Mouse (Mus musculus): ENCODE results near the gene Rabgap1l.
"Not testable (repeated sequence)": the region's sequence is repeated elsewhere in the genome, so short reads cannot be mapped to it uniquely, and the experiment has no call there.

The Rabgap1l gene

DNA sequence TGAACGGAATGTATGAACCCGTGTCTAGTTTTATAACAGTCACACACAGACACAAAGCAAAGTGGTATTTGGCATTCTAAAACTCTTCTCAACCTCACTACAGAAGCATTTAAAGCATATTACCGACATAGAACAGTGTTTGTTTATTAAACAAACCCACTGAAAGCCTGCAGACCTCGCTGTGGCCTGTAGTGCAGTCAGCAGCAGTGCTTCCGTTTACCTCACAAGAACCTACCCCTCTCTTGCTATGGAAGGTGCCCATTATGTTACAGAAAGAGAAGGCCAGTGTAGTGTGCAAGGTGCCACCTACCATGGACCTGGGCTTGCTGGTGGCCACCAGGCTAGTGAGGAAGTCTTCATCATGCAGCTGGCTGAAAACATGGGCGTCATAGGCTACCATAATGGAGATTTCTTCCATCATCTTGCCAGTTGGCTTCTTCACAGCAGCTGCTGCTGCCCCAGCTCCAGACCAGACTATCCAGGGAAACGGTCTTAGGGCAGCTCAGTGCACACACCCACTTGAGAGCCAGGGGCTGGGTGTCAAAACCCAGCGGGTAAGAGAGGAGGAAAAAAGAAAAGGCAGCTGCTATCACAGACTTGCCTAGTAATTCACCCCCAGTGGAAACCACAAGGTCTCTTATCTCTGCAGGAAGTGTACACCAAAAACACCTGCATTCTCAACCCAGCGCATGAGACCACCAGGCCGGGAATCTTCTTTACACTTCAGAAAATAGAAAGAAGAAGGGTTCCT lies 486.0 kb downstream of the Rabgap1l start:
- DNase-seq: no peak

DNA sequence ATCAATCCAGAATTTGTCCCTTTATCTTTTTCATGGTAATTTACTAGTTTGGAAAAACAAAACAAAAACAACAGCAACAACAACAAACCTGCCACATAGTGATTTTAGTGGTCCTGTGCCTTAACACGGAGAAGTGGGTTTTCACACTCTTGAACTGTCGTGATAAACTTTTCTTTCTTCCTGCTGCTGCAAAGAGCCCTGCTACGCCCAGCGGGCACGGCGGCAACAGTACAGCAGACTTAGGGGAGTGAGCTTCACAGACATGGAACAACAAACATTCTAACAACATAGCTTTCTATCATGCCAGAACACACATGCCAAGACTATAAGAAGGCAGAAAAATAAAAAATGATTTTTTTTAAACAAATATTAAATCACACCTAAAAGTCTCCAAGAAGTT lies 486.7 kb downstream of the Rabgap1l start:
- no peak for DNase-seq

DNA sequence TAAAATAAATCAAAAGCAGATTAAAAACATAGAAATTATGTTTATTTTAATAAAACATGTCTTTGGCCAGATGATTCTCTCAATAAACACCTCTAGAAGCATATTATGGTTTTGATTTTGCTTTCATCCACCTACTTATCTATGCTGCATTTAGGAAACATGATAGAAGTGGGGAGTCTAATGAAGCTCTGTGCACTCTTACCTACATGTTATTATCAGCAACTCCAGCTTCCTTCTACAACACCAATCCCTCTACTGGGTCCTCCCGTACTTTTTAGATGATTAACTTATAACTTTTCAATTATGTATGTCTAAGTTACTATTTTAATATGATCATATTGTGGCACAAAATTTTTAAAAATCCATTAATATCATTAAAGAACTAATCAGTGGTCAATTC lies 487.2 kb downstream of the Rabgap1l start:
- DNase-seq: no peak

DNA sequence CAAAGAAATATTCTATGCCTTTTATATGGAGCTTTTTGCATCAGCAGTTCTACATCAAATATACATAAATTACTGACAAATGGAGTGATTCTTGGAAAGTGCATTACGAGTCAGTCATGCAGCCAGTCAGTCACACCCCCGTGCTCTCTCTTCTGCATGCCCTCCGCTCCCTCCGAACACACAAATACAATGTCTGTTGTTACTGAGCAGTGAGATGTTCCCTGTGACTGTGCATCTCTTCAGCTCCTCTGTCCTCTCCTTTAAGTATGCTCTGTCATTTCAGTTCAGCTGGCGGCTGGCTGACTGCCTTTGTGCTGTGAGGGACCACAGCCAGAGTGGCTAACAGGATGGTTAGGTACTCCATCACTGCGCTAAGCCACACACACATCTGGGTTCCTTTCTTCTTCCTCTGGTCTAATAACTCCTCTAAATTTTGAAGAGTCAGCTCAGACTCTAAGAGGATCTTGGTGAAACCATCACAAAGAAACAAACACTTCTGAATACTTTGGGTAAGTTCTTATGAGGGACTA lies 488.0 kb downstream of the Rabgap1l start:
- DNase-seq: no peak

DNA sequence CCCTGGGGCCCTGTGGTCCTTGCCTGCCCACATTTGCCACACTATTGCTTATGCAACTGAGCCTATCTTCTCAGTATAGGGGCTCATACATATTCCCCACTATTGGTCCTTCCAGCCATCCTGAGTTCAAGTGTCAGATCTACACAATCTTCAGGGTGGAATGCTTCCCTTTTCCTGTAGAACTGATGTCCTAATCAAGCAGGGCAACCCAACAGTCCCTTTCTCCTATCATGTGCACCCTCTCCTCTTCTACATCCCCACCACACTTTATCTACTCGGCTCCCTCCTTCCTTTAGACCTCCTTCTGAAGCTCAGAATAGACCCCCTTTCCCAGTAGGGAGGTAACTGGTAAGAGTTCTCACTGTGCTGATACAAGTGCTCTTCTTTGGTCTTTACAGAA lies 490.7 kb downstream of the Rabgap1l start:
- no peak for DNase-seq

DNA sequence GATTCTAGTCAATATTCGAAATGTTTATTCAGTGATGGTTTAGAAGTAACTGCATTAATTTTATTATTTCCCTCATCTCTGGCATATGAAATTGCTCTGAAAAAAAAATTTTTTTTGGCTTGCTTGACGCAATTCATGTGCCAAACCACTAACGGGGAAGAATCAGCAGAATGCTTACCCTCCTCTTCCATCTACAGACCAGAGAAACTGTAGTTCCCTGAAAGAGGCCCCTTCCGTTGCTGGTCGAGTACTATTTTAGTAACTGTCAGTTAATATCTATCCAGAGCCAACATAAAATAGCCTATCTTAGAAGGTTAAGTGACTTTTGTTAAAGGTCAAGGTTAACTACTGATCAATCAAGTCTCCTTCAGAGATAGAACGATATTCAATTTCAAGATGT lies 491.9 kb downstream of the Rabgap1l start:
- no peak for DNase-seq

DNA sequence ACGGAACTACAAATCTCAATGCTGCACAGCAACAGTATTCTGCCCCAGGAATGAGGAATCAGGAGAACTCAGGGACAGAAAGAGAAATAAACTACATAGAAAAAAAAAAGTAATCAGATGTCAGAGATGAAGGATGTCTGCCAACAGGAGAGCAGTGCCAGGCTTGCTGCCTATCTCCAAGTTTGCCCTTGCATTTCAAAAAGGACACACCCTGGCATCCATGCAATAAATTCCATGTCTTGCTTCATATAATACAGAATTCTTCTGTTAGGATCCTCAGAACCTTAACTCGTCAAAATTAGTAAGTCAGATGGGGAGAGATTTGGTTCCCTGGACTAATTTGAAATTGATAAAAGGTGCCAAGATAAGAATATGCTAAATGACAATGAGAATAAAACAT lies 492.3 kb downstream of the Rabgap1l start:
- no peak for DNase-seq

DNA sequence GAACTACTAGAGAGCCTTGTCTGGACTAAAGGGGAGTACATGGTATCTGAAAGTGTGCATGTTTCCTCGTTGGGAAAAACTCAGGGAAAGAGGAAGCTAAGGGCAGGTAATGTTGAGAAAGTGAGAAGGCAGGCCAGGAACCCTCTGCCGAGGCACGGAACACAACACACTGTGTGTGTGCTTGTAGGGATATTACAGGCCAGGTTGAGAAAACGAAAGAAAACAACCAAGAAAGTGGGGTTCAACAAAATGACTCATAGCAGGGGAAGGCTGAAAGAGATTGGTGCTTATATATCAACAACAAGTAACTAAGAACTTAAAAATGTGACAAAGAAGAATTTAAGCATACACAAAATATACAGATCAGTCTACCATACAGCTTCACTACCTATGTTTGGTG lies 493.0 kb downstream of the Rabgap1l start:
- no peak for DNase-seq

DNA sequence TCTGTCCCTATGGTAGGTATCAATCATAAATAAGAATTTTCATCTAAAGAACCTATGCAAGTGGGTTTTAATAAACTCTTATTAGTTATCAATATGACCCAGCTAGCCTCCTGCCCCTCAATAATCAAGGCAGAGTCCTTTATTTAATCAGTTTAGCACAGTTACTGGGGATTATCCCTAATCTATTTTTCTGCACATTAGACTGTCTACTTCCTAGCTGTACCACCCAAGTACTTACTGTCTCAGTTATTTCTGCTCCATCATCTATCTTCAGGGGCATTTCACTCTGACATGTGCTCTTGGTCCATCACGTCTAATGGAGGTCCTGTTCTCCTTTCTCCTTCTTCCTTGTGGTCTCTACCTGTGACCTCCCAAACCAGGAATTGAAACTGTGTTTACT lies 494.1 kb downstream of the Rabgap1l start:
- DNase-seq: no peak

DNA sequence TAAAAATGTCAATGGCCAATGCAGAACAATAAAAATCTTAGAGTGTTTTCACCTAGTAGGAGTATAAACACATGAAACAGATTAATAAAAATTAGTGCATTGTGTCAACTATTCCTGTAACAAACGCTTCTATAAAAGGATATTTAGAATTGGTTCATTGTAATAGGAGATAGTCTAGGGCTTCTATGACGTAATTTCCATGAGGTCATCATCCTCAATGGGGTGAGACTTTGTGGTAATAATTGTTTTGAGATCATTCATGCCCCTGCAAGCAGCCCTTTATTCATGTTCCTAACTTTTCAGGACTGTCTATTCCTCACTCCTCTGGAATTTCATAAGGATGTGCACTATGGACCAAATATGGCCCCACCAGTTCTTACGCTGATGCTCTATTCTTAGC lies 495.3 kb downstream of the Rabgap1l start:
- no peak for DNase-seq

DNA sequence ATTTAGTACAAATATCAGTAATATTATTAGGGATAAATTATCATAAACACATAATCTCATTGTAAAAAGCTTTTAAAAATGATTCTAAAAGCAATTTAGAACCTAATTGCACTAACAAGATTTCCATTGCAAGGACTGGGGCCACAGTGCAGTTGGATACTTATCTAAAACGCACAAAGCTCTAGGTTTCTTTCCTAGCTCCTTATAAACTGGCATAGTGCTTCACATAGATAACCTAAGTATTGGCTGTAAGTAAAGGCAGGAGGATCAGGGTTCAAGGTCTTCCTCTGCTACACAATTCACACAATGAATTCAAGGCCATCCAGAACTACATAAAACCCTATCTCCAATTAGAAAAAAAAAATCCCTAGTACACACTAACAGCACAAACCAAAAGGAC lies 497.7 kb downstream of the Rabgap1l start:
- no peak for DNase-seq

DNA sequence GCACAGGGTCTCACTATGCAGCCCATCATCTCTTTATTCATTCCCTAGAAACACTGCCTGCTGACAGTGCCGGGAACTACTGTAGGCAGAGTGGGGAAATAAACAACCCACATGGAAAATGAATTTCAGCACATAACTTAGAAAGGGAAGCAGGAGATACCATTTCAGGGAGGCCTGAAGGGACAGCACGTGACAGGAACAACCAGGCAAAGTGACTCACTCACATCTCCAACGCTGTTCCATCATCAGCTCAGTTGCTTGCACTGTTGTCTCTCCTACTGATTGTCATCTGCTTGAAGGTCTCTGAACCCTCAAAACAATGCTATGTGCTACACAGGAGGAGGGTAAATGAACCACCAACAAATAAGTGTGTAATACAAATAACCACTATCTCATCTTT lies 499.5 kb downstream of the Rabgap1l start:
- no peak for DNase-seq

DNA sequence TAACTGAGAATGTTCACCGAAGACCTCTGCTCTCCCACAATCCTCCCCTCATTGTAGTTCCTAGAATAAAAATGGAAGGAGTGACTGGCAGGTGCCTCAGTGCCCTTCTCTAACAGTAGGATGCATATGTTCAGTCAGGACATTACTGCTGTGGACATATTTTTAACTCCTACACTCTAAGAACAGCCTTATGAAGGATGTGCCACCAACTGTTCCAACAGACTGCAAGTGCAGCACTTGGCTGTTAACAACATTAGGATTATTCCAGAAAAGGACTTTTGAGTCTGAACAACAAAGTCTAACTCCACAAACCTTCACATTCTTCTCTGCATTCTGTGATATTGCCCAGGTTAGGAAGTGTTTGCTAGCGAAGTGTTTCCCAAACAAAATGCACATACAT lies 501.0 kb downstream of the Rabgap1l start:
- DNase-seq: no peak

DNA sequence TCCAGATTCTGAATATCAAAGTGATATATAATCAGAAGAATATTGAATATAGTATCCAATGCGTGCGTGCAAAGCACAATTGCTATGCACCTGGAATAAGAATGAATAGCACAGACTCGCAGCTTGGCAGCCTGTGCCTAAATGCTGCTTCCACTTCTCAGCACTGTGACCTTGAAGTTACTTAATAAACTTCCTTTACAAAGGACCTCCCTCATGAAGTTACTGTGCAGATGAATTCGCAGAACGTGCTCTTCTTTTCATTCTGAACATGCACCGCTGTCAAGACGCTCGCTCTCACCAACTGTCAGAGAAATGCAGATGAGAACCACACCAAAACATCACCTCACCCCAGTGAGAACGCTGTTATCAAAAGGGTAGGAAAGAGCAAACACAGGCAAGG lies 502.8 kb downstream of the Rabgap1l start:
- no peak for DNase-seq

DNA sequence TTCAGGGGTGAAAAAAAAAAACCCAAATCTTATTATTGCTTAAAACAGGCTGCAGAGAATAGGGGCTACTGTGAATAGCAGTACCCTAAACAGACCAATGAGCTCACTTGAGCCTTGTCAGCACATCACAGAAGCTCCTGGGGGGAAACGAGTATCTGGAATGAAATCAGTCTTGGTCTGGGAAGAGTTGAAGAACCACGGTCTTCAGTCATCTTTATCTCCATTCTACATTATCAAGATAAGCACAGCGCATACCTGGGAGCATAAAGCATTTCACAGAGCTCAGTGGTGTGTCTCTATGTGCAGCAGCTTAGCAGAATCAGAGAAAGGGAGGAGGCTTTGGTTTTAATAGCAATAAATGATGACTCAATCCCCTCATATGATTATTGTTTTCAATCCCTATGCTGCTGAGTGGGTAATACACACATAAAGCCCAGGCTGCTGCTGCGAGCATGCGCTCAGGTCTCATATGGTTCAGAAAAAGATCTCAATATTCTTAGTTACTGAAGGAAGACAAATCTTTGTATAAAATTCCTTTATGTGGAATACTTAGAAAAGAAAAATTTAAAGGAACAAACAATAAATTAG lies 505.9 kb downstream of the Rabgap1l start:
- DNase-seq: no peak

DNA sequence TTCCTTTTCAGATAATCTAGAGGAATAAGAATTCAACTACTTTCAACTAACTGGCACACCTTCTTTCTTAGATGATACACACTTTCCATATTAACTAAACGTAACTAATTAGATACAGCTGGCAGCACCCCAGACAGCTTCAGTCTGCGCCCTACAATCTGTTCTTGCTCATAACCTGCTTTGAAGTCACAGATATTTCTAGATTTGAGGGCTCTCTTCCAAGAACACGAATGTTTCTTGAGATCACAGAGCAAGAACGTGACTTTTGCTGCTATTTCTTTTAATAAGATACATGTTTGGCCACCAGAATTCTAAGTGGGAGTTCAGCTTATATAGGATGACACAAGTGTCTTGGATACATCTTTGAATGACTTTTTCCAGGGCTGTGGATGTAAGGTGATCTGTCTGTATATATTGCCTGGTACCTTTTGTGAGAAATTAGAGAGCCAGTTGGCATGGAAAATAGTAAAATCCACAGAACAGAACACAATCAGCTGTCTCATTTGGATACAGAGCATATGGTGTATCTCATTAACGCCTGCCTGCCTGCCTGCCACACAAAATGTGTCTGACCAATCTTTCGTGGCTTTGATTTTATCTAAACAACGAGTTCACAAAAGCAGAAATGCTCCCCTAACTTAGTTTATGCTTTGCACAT lies 506.5 kb downstream of the Rabgap1l start:
- DNase-seq: no peak

DNA sequence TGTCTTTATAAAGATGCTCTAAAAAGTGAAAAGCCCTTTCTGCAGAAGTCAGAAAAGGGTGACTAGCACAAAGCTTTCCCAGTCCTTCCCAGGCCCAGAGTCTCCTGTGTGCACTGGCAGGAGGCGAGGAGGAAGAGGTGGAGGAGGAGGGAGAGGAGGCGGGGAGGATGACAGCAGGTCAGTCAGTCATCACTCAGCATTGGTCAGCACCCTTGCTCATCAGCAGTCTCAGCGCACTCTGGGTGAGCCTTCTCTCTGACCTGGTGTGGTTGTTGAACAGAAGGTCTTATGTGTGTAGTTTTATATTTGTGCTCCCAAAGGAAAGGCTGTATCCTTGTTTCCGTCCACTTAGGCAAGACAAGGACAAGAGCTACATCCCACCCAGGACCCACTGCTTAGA lies 508.8 kb downstream of the Rabgap1l start:
- no peak for DNase-seq

DNA sequence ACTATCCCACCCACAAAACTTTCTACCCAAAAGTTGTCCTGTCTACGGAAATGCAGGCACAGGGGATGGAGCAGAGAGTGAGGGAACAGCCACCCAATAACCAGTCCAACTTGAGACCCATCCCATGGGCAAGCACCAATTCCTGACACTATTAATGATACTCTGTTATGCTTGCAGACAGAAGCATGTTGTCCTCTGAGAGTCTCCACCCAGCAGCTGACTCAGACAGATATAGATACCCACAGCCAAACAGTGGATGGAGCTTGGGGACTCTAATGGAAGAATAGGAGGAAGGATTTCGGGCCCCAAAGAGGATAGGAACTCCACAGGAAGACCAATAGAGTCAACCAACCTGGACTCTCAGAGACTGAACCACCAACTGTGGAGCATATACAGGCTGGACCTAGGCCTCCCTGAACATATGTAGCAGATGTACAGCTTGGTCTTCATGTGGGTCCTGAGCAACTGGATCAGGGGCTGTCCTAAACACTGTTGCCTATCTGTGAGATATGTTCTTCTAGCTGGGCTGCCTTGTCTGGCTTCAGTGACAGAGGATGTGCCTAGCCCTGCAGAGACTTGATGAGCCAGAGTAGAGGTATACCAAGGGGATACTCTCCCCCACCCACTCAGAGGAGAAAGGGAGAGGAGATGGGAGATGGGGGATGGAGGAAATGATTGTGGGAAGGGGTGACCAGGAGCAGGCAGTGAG lies 510.7 kb downstream of the Rabgap1l start:
- not testable (repeated sequence) for DNase-seq

DNA sequence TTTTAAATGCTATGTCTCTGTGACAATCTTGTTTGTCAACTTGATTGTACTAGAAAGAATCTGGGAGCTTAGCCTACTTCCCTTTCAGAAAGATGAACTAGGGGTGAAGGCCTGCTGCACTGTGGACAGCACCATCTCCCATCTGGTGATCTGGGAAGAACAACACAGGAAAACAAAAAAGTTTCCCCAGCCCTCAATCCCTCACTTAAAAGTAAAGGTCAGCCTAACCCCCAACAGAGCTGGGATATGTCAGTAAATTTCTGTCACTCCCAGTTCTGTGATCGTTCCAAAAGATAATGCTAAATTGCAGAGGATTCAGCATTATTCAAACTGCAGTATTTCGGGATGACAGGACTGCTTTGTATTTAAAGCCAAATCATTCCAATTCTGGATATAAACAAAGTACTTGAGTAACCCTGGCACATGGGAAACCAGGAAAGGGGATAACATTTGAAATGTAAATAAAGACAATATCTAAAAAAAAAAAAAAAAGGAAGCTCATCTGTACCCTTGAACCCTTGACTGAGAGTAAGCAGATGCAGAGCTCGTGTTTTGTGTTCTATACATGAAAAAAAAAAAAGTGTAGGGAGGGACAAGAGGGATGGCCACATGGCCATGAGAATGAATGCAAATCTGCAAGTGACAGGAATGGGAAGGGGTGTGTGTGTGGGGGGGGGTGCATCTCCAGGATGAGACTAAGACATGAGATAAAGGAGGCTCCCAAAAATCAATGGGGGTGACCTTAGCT lies 511.5 kb downstream of the Rabgap1l start:
- no peak for DNase-seq

DNA sequence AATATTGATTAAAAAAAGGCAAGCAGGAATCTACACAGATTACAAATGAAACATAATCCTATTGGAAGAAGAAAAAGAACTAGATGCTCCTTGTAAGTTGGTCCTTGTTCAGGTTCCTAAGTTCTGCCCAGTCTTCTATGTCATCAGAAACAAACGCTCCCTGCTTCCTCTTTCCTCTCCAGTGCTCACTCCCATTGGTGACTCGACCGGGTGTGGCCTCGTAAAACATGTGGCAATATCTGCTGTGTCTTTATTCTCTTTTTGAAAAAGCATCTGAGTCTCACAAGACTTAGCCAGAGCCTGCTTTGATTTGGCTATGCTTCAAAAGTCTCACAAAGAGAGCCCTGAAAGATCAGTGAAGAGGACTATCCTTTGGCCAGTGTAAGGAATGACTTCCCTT lies 512.4 kb downstream of the Rabgap1l start:
- no peak for DNase-seq

DNA sequence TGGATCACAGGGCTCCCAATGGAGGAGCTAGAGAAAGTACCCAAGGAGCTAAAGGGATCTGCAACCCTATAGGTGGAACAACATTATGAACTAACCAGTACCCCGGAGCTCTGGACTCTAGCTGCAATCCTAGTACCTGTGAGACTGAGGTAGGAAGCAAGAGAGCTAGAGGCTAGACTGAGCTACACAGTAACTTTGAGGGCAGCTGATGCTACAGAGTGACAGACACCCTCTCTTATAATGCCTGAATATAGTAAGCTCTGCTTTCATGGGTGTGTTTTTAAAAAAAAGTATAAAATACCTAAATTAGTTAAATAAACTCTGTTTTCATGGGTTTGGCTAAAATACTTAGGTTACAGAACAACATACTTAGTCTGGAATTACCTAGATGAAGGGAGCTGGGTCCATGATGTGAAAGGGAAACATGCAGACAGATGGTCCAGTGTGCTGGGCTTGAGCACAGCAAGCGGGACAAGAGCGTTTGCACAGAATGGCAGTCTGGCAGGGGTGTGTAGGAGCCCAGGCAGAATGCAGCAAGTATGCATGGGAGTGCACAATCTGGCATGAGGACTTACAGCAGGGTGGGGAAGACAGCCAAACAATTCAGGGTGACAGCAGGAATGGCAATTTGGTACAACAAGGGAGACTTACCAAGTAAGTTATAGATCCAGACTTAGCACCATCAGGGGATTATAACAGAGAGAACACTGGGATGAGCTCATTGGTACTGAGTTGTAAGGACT lies 514.9 kb downstream of the Rabgap1l start:
- no peak for DNase-seq

DNA sequence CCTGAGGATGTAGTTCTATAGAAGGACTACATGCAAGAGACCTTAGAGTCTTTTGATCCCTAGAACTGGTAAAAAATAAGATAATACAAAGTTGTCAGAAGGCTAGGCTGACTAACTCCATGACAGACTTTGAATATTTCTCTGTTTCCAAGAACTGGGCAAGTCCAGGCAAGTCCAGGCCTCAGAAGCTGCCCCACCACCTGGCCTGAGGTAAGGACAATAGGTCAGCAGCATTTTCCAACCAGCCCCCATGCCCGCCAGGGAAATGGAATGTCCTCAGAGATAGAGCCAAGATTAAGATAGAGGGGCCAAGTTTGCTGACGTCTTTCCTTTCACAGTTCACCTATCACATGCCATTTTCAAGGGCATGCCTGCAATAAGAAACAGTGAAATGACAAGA lies 517.8 kb downstream of the Rabgap1l start:
- no peak for DNase-seq
